Mouse (Mus musculus) midbrain, embryonic 10.5 days (tissue): ENCODE results near the gene Ube2o. TPM values are rescaled to one million over a fixed set of nuclear protein-coding genes. Genes with fewer than 3 reads are reported as not detected.
"Not testable (repeated sequence)": the region's sequence is repeated elsewhere in the genome, so short reads cannot be mapped to it uniquely, and the experiment has no call there.

Experiments used
- DNase-seq: peaks from one replicate; pipeline ENCODE4 v3.0.0-alpha.2; 2017; ENCODE audit warnings: low spot score
- H3K27ac ChIP-seq: fragments of 300-500 bp; sonication (generic); replicated peaks from 2 replicates; pipeline ENCODE4 v1.5.1; 2016; ENCODE audit warnings: mild to moderate bottlenecking
- H3K27me3 ChIP-seq: fragments of 300-500 bp; sonication (generic); 2 replicates; pipeline ENCODE4 v1.6.1; 2016; ENCODE audit warnings: low read depth, mild to moderate bottlenecking; ENCODE audit not compliant: poor library complexity, severe bottlenecking
- H3K36me3 ChIP-seq: fragments of 300-500 bp; sonication (generic); 2 replicates; pipeline ENCODE4 v1.6.1; 2016; ENCODE audit warnings: mild to moderate bottlenecking, moderate library complexity
- H3K4me1 ChIP-seq: fragments of 300-500 bp; sonication (generic); 2 replicates; pipeline ENCODE4 v1.6.1; 2016
- H3K4me3 ChIP-seq: fragments of 300-500 bp; sonication (generic); 2 replicates; pipeline ENCODE4 v1.5.1; 2016; ENCODE audit warnings: mild to moderate bottlenecking, moderate library complexity
- H3K9me3 ChIP-seq: fragments of 300-500 bp; sonication (generic); replicated peaks from 2 replicates; pipeline ENCODE4 v1.6.1; 2016; ENCODE audit warnings: mild to moderate bottlenecking
- WGBS: fragments of 180-500 bp; shearing (Covaris S2); methylation state at CpG from one replicate; pipeline ENCODE4 v1.1.7; 2016; 5-methylcytosine and 5-hydroxymethylcytosine counted together
- polyA plus RNA-seq: library from polyadenylated mRNA; unstranded; fragments of >200 nt; fragmentation: Nextera tagmentation; extraction: Ambion mirVana; gene quantifications from 2 replicates; pipeline ENCODE4 v1.2.1, GENCODE M21; 2016

Ube2o gene
- polyA plus RNA-seq, 1 experiment from 2014 or later, result 8.3 TPM

- H3K27me3 ChIP-seq, result peaks cover 53% of the 10 kb centered on the region
- H3K9me3 ChIP-seq, result no peaks in the 10 kb centered on the region
- H3K4me1 ChIP-seq, result peaks cover 59% of the 10 kb centered on the region
- H3K36me3 ChIP-seq, result no peaks in the 10 kb centered on the region
- H3K4me3 ChIP-seq, result peak overlapping the region; percentile 9; the same call in 1 of the 2 replicates
- DNase-seq, result no peak
- H3K27ac ChIP-seq, result no peak overlapping the region
- 81% methylated on average over 10 of the region's 10 CpGs for WGBS
Observed at GRCm38 (mm10) chr11:116620559-116621253, 39.5 kb upstream of the Ube2o start.

GRCm38 (mm10) chr11:116620073-116620472 is 38.8 kb upstream of the Ube2o start:
- DNase-seq, result no peak
- Histone ChIP-seq H3K9me3 (no peaks in the 10 kb centered on the region), H3K4me1 (peaks cover 63% of the 10 kb centered on the region), H3K4me3 (peak overlapping the region; percentile 9; the same call in 1 of the 2 replicates), H3K27ac (no peak overlapping the region), H3K27me3 (peaks cover 49% of the 10 kb centered on the region), H3K36me3 (no peaks in the 10 kb centered on the region)
- WGBS, result 55% methylated on average over 9 of the region's 9 CpGs

GRCm38 (mm10) chr11:116619561-116619960 is 38.3 kb upstream of the Ube2o start:
- H3K9me3 ChIP-seq, result no peaks in the 10 kb centered on the region
- H3K36me3 ChIP-seq, result no peaks in the 10 kb centered on the region
- 91% methylated on average over 8 of the region's 8 CpGs for WGBS
- DNase-seq, result no peak
- H3K4me3 ChIP-seq, result no peak overlapping the region
- peaks cover 44% of the 10 kb centered on the region for H3K27me3 ChIP-seq
- H3K4me1 ChIP-seq, result peaks cover 61% of the 10 kb centered on the region
- H3K27ac ChIP-seq, result no peak overlapping the region

GRCm38 (mm10) chr11:116619156-116619555 is 37.9 kb upstream of the Ube2o start:
- H3K9me3 ChIP-seq, result no peaks in the 10 kb centered on the region
- peaks cover 40% of the 10 kb centered on the region for H3K27me3 ChIP-seq
- no peaks in the 10 kb centered on the region for H3K36me3 ChIP-seq
- DNase-seq, result no peak
- peaks cover 57% of the 10 kb centered on the region for H3K4me1 ChIP-seq
- H3K27ac ChIP-seq, result no peak overlapping the region
- H3K4me3 ChIP-seq, result no peak overlapping the region
- WGBS, result 91% methylated on average over 7 of the region's 7 CpGs

- Histone ChIP-seq H3K4me1 (peaks cover 52% of the 10 kb centered on the region), H3K27ac (no peak overlapping the region), H3K4me3 (no peak overlapping the region), H3K36me3 (no peaks in the 10 kb centered on the region), H3K27me3 (peaks cover 35% of the 10 kb centered on the region), H3K9me3 (no peaks in the 10 kb centered on the region)
- 92% methylated on average over 7 of the region's 7 CpGs for WGBS
- no peak for DNase-seq
Observed at GRCm38 (mm10) chr11:116618666-116619065, 37.4 kb upstream of the Ube2o start.

- no peak overlapping the region for H3K4me3 ChIP-seq
- no peaks in the 10 kb centered on the region for H3K36me3 ChIP-seq
- 0 out of 2 replicates have a peak overlapping the region, but pooled peaks have one; percentile 7 for H3K27ac ChIP-seq
- no peak for DNase-seq
- WGBS, result 87% methylated on average over 7 of the region's 7 CpGs
- H3K27me3 ChIP-seq, result peaks cover 25% of the 10 kb centered on the region
- peaks cover 42% of the 10 kb centered on the region for H3K4me1 ChIP-seq
- no peaks in the 10 kb centered on the region for H3K9me3 ChIP-seq
Observed at GRCm38 (mm10) chr11:116617641-116618040, 36.4 kb upstream of the Ube2o start.

- Histone ChIP-seq H3K27ac (peak overlapping the region; percentile 55; the same call in 1 of the 2 replicates), H3K9me3 (no peaks in the 10 kb centered on the region), H3K27me3 (peaks cover 14% of the 10 kb centered on the region), H3K4me1 (peaks cover 36% of the 10 kb centered on the region), H3K4me3 (no peak overlapping the region), H3K36me3 (no peaks in the 10 kb centered on the region)
- 72% methylated on average over 10 of the region's 10 CpGs for WGBS
- DNase-seq, result no peak
Observed at GRCm38 (mm10) chr11:116616438-116617118, 35.3 kb upstream of the Ube2o start.

GRCm38 (mm10) chr11:116615735-116616437 is 34.6 kb upstream of the Ube2o start:
- Histone ChIP-seq H3K36me3 (no peaks in the 10 kb centered on the region), H3K4me1 (peaks cover 29% of the 10 kb centered on the region), H3K4me3 (0 out of 2 replicates have a peak overlapping the region, but pooled peaks have one; percentile 1), H3K27me3 (peaks cover 7% of the 10 kb centered on the region), H3K9me3 (no peaks in the 10 kb centered on the region), H3K27ac (peak overlapping the region; percentile 55; the same call in 1 of the 2 replicates)
- 57% methylated on average over 15 of the region's 15 CpGs for WGBS
- no peak for DNase-seq

- H3K27ac ChIP-seq, result no peak overlapping the region
- peaks cover 31% of the 10 kb centered on the region for H3K4me1 ChIP-seq
- 90% methylated on average over 6 of the region's 6 CpGs for WGBS
Observed at GRCm38 (mm10) chr11:116613234-116613633, 32.0 kb upstream of the Ube2o start.

GRCm38 (mm10) chr11:116612554-116612953 is 31.3 kb upstream of the Ube2o start:
- no peak for DNase-seq
- 92% methylated on average over 1 of the region's 1 CpGs for WGBS
- Histone ChIP-seq H3K27me3 (no peaks in the 10 kb centered on the region; the same call in 1 of the 2 replicates), H3K4me1 (peaks cover 31% of the 10 kb centered on the region), H3K4me3 (no peak overlapping the region), H3K36me3 (no peaks in the 10 kb centered on the region), H3K27ac (no peak overlapping the region), H3K9me3 (no peaks in the 10 kb centered on the region)

More at GRCm38 (mm10) chr11:116613234-116613633, 32.0 kb upstream of the Ube2o start:
- Histone ChIP-seq H3K36me3 (no peaks in the 10 kb centered on the region), H3K27me3 (no peaks in the 10 kb centered on the region; the same call in 1 of the 2 replicates), H3K4me3 (no peak overlapping the region), H3K9me3 (no peaks in the 10 kb centered on the region)
- no peak for DNase-seq

GRCm38 (mm10) chr11:116611883-116612282 is 30.6 kb upstream of the Ube2o start:
- DNase-seq, result no peak
- H3K27me3 ChIP-seq, result no peaks in the 10 kb centered on the region
- 94% methylated on average over 9 of the region's 9 CpGs for whole genome bisulfite sequencing

GRCm38 (mm10) chr11:116611168-116611567 is 29.9 kb upstream of the Ube2o start:
- not testable (repeated sequence) for H3K36me3 ChIP-seq, DNase-seq, H3K27me3 ChIP-seq, H3K27ac ChIP-seq, H3K4me3 ChIP-seq, H3K9me3 ChIP-seq
- H3K4me1 ChIP-seq, result peaks cover 24% of the 10 kb centered on the region
- 88% methylated on average over 9 of the region's 9 CpGs for WGBS

More at GRCm38 (mm10) chr11:116611883-116612282, 30.6 kb upstream of the Ube2o start:
- H3K4me3 ChIP-seq, result no peak overlapping the region
- no peaks in the 10 kb centered on the region for H3K9me3 ChIP-seq
- peaks cover 31% of the 10 kb centered on the region for H3K4me1 ChIP-seq
- H3K27ac ChIP-seq, result no peak overlapping the region
- H3K36me3 ChIP-seq, result no peaks in the 10 kb centered on the region
